Mouse (Mus musculus) B cell, adult 67 days (primary cell): ENCODE measurements around the gene Gm7030. TPM values are rescaled to one million over a fixed set of nuclear protein-coding genes. Genes with fewer than 3 reads are reported as not detected.

Experiments used
- total RNA-seq, 2 experiments: library from RNA; stranded (reverse); gene quantifications; 4 replicates each; pipeline ENCODE4 v1.2.4; 2023

The Gm7030 gene
- 10 to 100 TPM; 11.2 to 17.6 TPM for total RNA-seq

GRCm38 (mm10) chr17:36128968-36129817 lies at the start of gene Gm7030:
Gm7030 (minus strand) TSS chr17:36129425.

DNA sequence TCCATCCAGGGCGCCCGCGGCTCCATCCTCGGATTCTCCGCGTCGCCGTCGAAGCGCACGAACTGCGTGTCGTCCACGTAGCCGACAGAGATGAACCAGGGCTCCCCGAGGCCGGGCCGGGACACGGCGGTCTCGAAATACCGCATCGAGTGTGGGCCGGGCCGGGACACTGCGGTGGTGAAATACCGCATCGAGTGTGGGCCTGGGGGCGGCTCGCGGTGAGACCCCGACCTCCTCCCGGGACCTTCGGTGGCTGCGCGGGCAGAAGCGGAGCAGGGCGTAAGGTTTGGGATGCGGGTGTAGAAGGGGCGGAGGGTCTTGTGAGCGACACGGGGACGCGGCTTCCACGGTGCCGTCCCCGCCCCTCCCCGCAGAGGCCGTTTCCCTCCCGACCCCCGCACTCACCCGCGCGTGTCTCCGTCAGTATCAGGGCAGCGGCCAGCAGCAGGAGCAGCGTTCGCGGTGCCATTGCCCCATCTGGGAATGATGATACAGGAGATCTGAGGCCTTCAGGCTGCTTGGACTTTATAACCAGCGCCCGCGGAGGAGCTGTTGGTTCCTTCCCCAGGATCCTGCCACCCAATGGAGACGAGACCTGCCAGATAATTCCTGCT lies 38.9 kb upstream of the Gm7030 start, which contains the start of gene Gm8909:
TSS of gene Gm8909 (minus strand) at position 499 of the 614 bp plus-strand sequence.

DNA sequence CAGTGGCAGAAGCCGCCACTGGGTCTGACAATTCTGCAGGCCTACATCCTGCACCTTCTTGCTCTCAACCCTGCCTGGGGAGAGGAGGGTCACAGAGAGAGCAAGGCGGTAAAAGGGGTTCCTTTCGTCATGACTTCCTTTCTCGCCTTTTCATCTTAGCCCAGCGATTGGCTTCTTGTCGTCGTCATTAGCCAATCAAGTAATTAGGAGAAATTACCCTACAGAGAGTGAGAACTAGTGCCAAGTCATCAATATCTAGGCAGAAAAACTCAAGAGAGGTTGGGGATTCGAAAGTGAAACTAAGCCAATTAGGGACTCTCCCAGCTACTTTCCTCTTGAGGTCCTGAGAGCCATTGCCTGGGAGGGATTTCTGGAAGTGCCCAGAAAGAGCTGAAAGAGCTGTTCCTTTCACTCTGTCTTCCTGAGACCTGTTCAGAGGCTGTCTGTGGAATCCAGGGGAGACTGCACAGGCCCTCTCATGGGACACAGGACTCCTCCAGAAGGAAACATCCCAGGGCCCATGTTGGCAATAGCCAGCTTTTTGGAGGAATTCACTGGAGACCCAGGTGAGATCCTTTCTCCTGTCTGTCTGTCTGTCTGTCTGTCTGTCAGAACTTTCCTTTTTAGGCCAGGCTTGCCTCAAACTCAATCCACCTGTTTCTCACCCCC lies 7.7 kb downstream of the Gm7030 start, which contains the start of gene Gm19684:
TSS of gene Gm19684 (plus strand) at position 327 of the 669 bp plus-strand sequence.

Other genes starting within 250 kb of the Gm7030 start
- gene Dhx16, start 249.6 kb downstream of the Gm7030 start, total RNA-seq, result 100 to 1,000 TPM; 127 to 137 TPM
- 10 to 100 TPM; 28.5 to 31.3 TPM for gene 2310061I04Rik, start 232.0 kb downstream of the Gm7030 start, total RNA-seq
- 10 to 100 TPM; 20.6 to 26.6 TPM for gene Atat1, start 219.3 kb downstream of the Gm7030 start, total RNA-seq
- gene Mrps18b, start 213.0 kb downstream of the Gm7030 start, total RNA-seq, result 10 to 100 TPM; 62.1 to 71.1 TPM
- 100 to 1,000 TPM; 193 to 197 TPM for gene Ppp1r10, start 213.0 kb downstream of the Gm7030 start, total RNA-seq
- 100 to 1,000 TPM; 117 to 132 TPM for gene Abcf1, start 159.7 kb downstream of the Gm7030 start, total RNA-seq
- 10 to 100 TPM; 74.8 to 75.1 TPM for gene Gnl1, start 149.6 kb downstream of the Gm7030 start, total RNA-seq
- gene Prr3, start 149.2 kb downstream of the Gm7030 start, total RNA-seq, result 10 to 100 TPM; 73.2 to 83.1 TPM
- gene H2-T24, start 108.9 kb downstream of the Gm7030 start, total RNA-seq, result 10 to 100 TPM; 51.7 to 61.2 TPM
- 100 to 1,000 TPM; 329 to 359 TPM for gene H2-T23, start 96.6 kb downstream of the Gm7030 start, total RNA-seq
- gene H2-T22, start 86.7 kb downstream of the Gm7030 start, total RNA-seq, result 10 to 100 TPM; 85.3 to 96.3 TPM
- gene Gm6034, start 86.5 kb downstream of the Gm7030 start, total RNA-seq, result under 1 TPM; 0.47 to 0.78 TPM
- 10 to 100 TPM; 60.8 to 61.3 TPM for gene Gm11127, start 71.1 kb downstream of the Gm7030 start, total RNA-seq
- 1 to 10 TPM; 1.2 to 1.9 TPM for gene Gm19684, start 7.7 kb downstream of the Gm7030 start, total RNA-seq
- under 1 TPM in 1 of 2 experiments, not detected in 1; 0.93 TPM for gene Gm8909, start 39.1 kb upstream of the Gm7030 start, total RNA-seq
- gene H2-T3, start 60.9 kb upstream of the Gm7030 start, total RNA-seq, result 1 to 10 TPM in 1 of 2 experiments, not detected in 1; 1.1 TPM
- gene Rpp21, start 128.6 kb upstream of the Gm7030 start, total RNA-seq, result 10 to 100 TPM; 61.6 to 61.8 TPM
- 10 to 100 TPM; 79.8 to 81.2 TPM for gene Trim39, start 142.8 kb upstream of the Gm7030 start, total RNA-seq
- not detected for gene H2-M10.2, start 157.1 kb upstream of the Gm7030 start, total RNA-seq
- not detected for gene H2-M10.1, start 196.7 kb upstream of the Gm7030 start, total RNA-seq
- gene H2-M10.3, start 239.0 kb upstream of the Gm7030 start, total RNA-seq, result not detected